Mouse (Mus musculus): Measurements from ENCODE around the gene Sumo2. TPM values are rescaled to one million over a fixed set of nuclear protein-coding genes. Genes with fewer than 3 reads are reported as not detected.
"Not testable (repeated sequence)": the region's sequence is repeated elsewhere in the genome, so short reads cannot be mapped to it uniquely, and the experiment has no call there.

The Sumo2 gene
- 100 to 1,000 TPM; 248 to 259 TPM for total RNA-seq (2021)
- long read RNA-seq, experiment 1, transcript Sumo2-205 (4 exons, 911 nt), result minor isoform, 11 of 272 reads
- long read RNA-seq, experiment 1, transcript Sumo2-207 (4 exons, 1,051 nt), result major isoform, 251 of 272 reads
- long read RNA-seq, experiment 1, partial matches to known transcripts, result 6 of 272 reads
- long read RNA-seq, experiment 1, other reads (novel, unspliced or antisense), result 2 of 272 reads
- long read RNA-seq, experiment 2, transcript Sumo2-207 (4 exons, 1,051 nt), result major isoform, 93 of 102 reads
- long read RNA-seq, experiment 2, partial matches to known transcripts, result 2 of 102 reads
- long read RNA-seq, experiment 2, other reads (novel, unspliced or antisense), result 4 of 102 reads

GRCm38 (mm10) chr11:115536038-115536681, at the start of gene Sumo2:
TSS of gene Sumo2 (minus strand) at chr11:115536276.
- DNase-seq, result peak; percentile 98 to 99

GRCm38 (mm10) chr11:115585573-115586100, 49.6 kb upstream of the Sumo2 start:
- DNase-seq, result no peak

- no peak for DNase-seq
Observed at GRCm38 (mm10) chr11:115584376-115585073, 48.4 kb upstream of the Sumo2 start.

- DNase-seq, result no peak
Observed at GRCm38 (mm10) chr11:115582913-115583606, 47.0 kb upstream of the Sumo2 start.

GRCm38 (mm10) chr11:115579080-115579479, 43.0 kb upstream of the Sumo2 start:
- DNase-seq, result no peak

- no peak for DNase-seq
Observed at GRCm38 (mm10) chr11:115564961-115565360, 28.9 kb upstream of the Sumo2 start.

- DNase-seq, result peak; percentile 98
Observed at GRCm38 (mm10) chr11:115564064-115564809, 28.2 kb upstream of the Sumo2 start, which contains the start of gene Nup85. TSS of gene Nup85 (plus strand) at chr11:115564434.

- DNase-seq, result peak in 1 of 2 experiments; percentile 20
Observed at GRCm38 (mm10) chr11:115563406-115563805, 27.3 kb upstream of the Sumo2 start.

- no peak for DNase-seq
Observed at GRCm38 (mm10) chr11:115555717-115556116, 19.6 kb upstream of the Sumo2 start.

- DNase-seq, result peak in 1 of 2 experiments; percentile 42
Observed at GRCm38 (mm10) chr11:115552783-115553182, 16.7 kb upstream of the Sumo2 start.

- DNase-seq, result no peak
Observed at GRCm38 (mm10) chr11:115543571-115543970, 7.5 kb upstream of the Sumo2 start.

- no peak for DNase-seq
Observed at GRCm38 (mm10) chr11:115538045-115538444, 2.0 kb upstream of the Sumo2 start.

- peak in 1 of 2 experiments; percentile 14 for DNase-seq
Observed at GRCm38 (mm10) chr11:115536856-115537568, 936 bp upstream of the Sumo2 start.

GRCm38 (mm10) chr11:115535401-115536037, 557 bp downstream of the Sumo2 start:
- DNase-seq, result peak; percentile 67 to 83

- no peak for DNase-seq
Observed at GRCm38 (mm10) chr11:115534759-115535371, 1.2 kb downstream of the Sumo2 start.

GRCm38 (mm10) chr11:115526446-115526845, 9.6 kb downstream of the Sumo2 start:
- DNase-seq, result not testable (repeated sequence)

- DNase-seq, result no peak
Observed at GRCm38 (mm10) chr11:115522703-115523102, 13.4 kb downstream of the Sumo2 start.

- DNase-seq, result no peak
Observed at GRCm38 (mm10) chr11:115522238-115522637, 13.8 kb downstream of the Sumo2 start.

GRCm38 (mm10) chr11:115521080-115521479, 15.0 kb downstream of the Sumo2 start:
- DNase-seq, result no peak

All from adrenal gland, postnatal 36 days (tissue).